Mouse (Mus musculus) NIH3T3 (cell line): ENCODE results near the gene Trmt1l.

Source experiments
- DNase-seq: peaks from one replicate; pipeline ENCODE4 v3.0.0-alpha.2; 2012; ENCODE audit warnings: low read depth

Trmt1l gene

DNA sequence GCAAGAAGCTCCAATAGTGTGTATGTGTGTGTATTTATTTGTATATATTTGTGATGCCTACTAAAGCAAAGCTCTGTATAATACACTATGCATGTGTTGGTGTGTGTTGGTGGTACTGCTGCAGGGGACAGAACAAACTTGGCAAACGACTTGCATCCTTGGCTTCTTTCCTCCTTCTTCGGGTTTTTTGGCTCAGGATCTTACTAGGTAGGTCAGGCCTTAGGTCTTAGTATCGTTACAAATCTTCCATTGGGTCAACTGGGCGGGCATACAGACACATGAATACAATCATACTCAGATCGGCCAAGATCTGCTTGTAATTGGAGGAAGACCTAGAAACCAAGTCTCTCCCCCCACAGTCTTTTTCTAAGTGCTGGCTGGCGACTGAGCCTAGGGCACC is 66.4 kb downstream of the Trmt1l start:
- DNase-seq, result no peak

- no peak for DNase-seq
Measured at GRCm38 (mm10) chr1:151495635-151496285, 67.4 kb downstream of the Trmt1l start.

DNA sequence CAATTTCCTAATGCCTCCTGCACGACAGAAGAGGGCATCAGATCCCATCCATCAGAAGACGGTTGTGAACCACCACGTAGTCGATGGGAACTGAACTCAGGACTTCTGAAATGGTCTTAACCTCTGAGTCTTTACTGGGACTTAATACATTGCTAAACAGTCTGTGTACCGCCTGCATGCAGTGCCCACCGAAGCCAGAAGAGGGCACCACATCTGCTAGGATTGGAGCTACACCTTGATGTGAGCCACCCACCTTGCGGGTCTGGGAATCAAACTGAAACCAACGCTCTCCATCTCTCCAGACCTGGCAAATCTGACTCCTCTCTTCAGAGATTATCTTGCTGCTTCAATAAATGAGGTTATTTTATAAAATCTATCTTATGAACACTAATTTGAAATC is 68.7 kb downstream of the Trmt1l start:
- DNase-seq, result peak; percentile 60

DNA sequence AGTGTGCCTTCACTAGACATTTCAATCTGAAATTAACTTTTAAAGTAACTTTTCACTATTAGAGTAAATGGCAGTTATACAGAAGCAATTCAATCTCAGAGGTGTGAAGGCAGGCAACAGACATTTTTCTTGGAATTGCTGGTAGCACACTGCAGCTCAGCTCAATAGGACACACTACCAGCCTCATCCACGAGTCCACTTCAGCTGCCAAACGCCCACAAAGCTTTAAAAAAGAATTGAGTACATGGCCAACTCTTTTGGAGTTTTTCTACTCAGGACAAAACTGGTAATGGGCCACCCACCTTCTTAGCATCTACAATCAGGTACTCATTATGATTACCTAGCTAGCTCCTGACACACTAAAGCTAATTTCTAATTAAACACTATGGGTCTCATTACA is 69.6 kb downstream of the Trmt1l start:
- no peak for DNase-seq

DNA sequence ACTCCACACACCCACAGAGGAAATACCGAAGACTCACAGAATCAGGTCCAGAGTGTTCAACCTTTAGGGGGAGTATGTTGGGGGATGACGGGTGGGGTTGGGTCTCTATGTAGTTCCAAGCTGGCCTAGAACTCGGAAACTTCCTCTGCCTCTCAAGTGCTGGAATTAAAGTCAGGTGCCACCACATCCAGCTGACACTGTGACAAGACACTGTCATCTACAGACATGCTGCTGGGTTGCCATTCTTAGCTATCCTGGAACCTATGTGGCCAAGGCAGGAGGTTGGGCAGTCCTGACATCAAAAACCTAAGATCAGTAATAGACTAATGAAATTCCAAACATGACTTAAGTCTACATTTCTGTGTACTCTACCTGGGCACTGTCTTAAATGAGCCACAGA is 70.0 kb downstream of the Trmt1l start:
- DNase-seq, result no peak

DNA sequence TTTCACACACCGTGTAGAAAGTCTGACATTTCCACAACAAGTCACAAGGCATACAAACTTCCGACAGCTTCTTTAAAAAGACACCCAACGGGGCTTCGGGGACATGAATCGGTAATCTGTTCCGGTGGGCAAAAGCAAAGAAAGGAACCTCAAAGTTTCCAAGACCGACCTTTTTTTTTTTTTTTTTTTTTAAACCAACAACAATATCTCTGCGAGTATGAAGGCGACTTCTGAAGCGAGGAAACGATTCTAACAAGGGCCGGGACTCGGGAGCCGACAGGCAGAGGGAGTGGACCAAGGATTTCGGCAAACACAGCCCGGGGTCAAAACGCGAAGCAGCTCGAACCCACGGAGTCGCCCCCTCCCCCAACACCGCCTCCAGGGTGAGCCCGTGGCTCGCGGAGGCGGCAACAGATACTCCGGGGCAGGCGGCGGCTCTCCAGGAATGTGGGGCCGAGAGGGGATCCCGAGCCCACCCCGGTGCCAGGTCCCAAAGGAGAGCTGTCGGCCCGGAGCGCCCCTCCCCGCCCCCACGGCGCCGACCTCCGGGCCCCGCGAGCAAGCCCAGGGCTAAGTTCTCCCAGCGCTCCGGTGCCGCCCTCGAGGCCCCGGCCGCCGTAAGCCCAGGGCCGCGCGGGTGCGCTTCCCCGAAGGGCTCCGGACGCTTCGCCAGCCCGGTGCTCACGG is 71.6 kb downstream of the Trmt1l start:
- peak; percentile 75 for DNase-seq

GRCm38 (mm10) chr1:151500531-151501361 is 72.4 kb downstream of the Trmt1l start, which contains the start of gene Rnf2:
Gene Rnf2, minus strand, starts transcription at chr1:151500955.
- peak; percentile 97 for DNase-seq
